Mouse (Mus musculus) lung, embryonic 14.5 days (tissue): ENCODE data around the gene Rbm14. TPM values are rescaled to one million over a fixed set of nuclear protein-coding genes. Genes with fewer than 3 reads are reported as not detected.

Experiments used
- ATAC-seq: fragments of 200-750 bp; cut with Nextera tagmentation; 2 replicates; pipeline ENCODE4 v1.8.0; 2017; ENCODE audit warnings: mild to moderate bottlenecking, moderate TSS enrichment, moderate library complexity; ENCODE audit not compliant: insufficient read depth
- DNase-seq: peaks from one replicate; pipeline ENCODE4 v3.0.0-alpha.2; 2015
- H3K27ac ChIP-seq: fragments of 300-500 bp; sonication (generic); 2 replicates; pipeline ENCODE4 v1.5.1; 2014; ENCODE audit warnings: low read depth, mild to moderate bottlenecking, moderate library complexity
- H3K27me3 ChIP-seq: fragments of 300-500 bp; sonication (generic); 2 replicates; pipeline ENCODE4 v1.6.1; 2014; ENCODE audit warnings: low read length, control low read depth; ENCODE audit not compliant: insufficient read depth
- H3K36me3 ChIP-seq: fragments of 300-500 bp; sonication (generic); 2 replicates; pipeline ENCODE4 v1.6.1; 2014; ENCODE audit warnings: control low read depth; ENCODE audit not compliant: insufficient read depth
- H3K4me1 ChIP-seq: fragments of 300-500 bp; sonication (generic); 2 replicates; pipeline ENCODE4 v1.6.1; 2014; ENCODE audit warnings: antibody characterized with exemption, control low read depth; ENCODE audit not compliant: insufficient read depth
- H3K4me2 ChIP-seq: fragments of 300-500 bp; sonication (generic); 2 replicates; pipeline ENCODE4 v1.6.1; 2014; ENCODE audit warnings: mild to moderate bottlenecking
- H3K4me3 ChIP-seq: fragments of 300-500 bp; sonication (generic); 2 replicates; pipeline ENCODE4 v1.5.1; 2014; ENCODE audit warnings: low read depth, low read length
- H3K9ac ChIP-seq: fragments of 300-500 bp; sonication (generic); 2 replicates; pipeline ENCODE4 v1.6.1; 2014
- H3K9me3 ChIP-seq: fragments of 300-500 bp; sonication (generic); 2 replicates; pipeline ENCODE4 v1.6.1; 2016; ENCODE audit warnings: low read depth, low read length, control low read depth
- CTCF ChIP-seq: IDR thresholded peaks from 2 replicates; pipeline ENCODE4 v1.5.1; 2016; ENCODE audit warnings: antibody characterized with exemption, low read depth
- WGBS: fragments of 180-500 bp; shearing (Covaris S2); extraction: QIAGEN DNeasy Blood & Tissue Kit; methylation state at CpG from one replicate; pipeline ENCODE4 v1.1.7; 2014; 5-methylcytosine and 5-hydroxymethylcytosine counted together
- polyA plus RNA-seq: library from polyadenylated mRNA; unstranded; fragments of >200 nt; fragmentation: Nextera tagmentation; extraction: Ambion mirVana; gene quantifications from 2 replicates; pipeline ENCODE4 v1.2.1, GENCODE M21; 2014

Rbm14 gene
- polyA plus RNA-seq, 1 experiment from 2014 or later: 101 TPM

DNA sequence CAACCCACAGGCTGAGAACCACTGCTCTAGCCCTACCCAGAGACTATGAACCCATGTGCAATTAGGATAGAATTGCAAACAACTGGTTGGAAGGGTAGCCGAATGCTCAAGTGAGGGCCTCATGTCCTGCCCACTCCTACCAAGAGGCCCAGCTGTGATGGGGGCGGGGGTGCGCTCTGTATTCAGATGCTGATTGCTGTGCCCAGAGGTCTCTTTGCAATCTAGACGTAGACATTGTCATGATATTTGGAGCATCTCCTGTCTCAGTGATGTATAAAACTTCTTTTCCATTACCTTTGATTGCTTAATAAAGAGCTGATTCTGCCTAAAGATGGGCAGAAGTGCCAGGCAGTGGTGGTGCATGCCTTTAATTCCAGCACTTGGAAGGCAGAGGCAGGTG, 38.4 kb upstream of the Rbm14 start:
- no peak for TF ChIP-seq CTCF
- no peak for ATAC-seq
- Histone ChIP-seq H3K27ac (no peak overlapping the region), H3K4me1 (no peaks in the 10 kb centered on the region; the same call in 1 of the 2 replicates), H3K27me3 (no peaks in the 10 kb centered on the region), H3K9me3 (no peaks in the 10 kb centered on the region), H3K4me2 (no peak overlapping the region), H3K9ac (no peak overlapping the region), H3K4me3 (no peak overlapping the region), H3K36me3 (no peaks in the 10 kb centered on the region)
- 54% methylated on average over 4 of the region's 4 CpGs for WGBS
- DNase-seq: no peak

DNA sequence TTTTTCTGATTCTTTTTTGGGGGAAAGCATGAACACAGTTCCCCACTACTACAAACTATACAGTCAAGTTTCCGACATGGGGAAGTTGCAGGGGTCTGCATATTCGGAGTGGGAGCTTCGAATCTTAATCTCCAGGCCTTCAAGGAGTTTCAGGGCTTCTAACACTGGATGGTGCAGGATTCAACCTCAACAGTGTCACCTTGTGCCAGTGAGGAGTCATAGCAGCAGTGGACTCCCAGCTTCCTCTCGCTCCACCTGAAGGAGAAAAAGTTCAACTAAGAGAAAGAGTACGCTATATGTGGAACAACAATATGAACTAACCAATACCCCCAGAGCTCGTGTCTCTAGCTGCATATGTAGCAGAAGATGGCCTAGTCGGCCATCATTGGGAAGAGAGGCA, 36.1 kb upstream of the Rbm14 start:
- H3K4me2 ChIP-seq: no peak overlapping the region
- no peaks in the 10 kb centered on the region for H3K27me3 ChIP-seq
- no peaks in the 10 kb centered on the region for H3K36me3 ChIP-seq
- H3K27ac ChIP-seq: no peak overlapping the region
- DNase-seq: peak; percentile 42
- no peak for ATAC-seq
- no peak overlapping the region for H3K9ac ChIP-seq
- peak; percentile 56 for TF ChIP-seq CTCF
- no peak overlapping the region for H3K4me3 ChIP-seq
- no peaks in the 10 kb centered on the region for H3K4me1 ChIP-seq
- WGBS: 23% methylated on average over 7 of the region's 7 CpGs
- H3K9me3 ChIP-seq: no peaks in the 10 kb centered on the region

DNA sequence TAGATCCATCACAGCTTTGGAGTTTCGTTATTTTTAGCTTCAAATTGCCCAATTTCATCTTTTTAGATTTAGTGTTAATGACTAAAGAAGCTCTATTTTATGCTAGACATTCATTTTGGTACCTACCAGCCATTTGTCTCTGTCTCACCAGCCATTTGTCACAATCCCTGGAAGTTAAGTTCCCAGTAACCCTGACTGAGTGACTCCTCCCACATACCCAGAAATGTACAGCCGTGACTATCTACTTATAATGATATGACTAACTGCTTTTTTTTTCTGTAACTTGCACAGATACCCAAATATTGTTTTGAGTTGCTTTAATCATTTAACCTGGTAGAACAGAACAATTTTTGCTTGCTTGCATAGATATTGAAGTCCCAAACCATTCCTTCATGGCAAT, 34.4 kb upstream of the Rbm14 start:
- H3K9ac ChIP-seq: no peak overlapping the region
- DNase-seq (no peak), ATAC-seq (no peak)
- H3K36me3 ChIP-seq: no peaks in the 10 kb centered on the region
- H3K9me3 ChIP-seq: no peaks in the 10 kb centered on the region
- no peak for TF ChIP-seq CTCF
- H3K4me2 ChIP-seq: no peak overlapping the region
- no peaks in the 10 kb centered on the region for H3K4me1 ChIP-seq
- no peak overlapping the region for H3K27ac ChIP-seq
- peaks cover 9% of the 10 kb centered on the region; the same call in 1 of the 2 replicates for H3K27me3 ChIP-seq
- WGBS: 56% methylated on average over 2 of the region's 2 CpGs
- H3K4me3 ChIP-seq: no peak overlapping the region

DNA sequence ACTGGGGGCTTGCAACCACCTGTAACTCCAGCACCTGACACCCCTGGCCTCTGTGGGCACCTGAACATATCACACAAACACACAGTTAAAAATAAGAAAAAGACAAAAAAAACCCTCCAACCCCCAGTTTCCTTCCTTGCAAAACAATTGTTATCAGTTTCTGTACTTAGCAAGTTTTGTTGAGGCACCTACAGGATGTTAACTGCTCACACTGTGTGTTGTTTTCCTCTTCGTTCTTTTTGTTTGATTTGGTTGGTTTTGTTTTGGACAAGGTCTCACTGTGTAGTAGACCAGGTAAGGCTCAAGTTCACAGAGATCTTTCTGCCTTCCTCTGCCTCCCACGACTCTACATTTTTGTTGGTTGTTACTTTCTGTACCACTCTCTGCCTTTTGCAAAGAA, 31.2 kb upstream of the Rbm14 start:
- no peak for TF ChIP-seq CTCF
- DNase-seq: no peak
- no peaks in the 10 kb centered on the region for H3K4me1 ChIP-seq
- no peak overlapping the region for H3K9ac ChIP-seq
- H3K27me3 ChIP-seq: peaks cover 20% of the 10 kb centered on the region; the same call in 1 of the 2 replicates
- no peak overlapping the region for H3K4me2 ChIP-seq
- no peak overlapping the region for H3K27ac ChIP-seq
- 58% methylated on average over 2 of the region's 2 CpGs for WGBS
- no peaks in the 10 kb centered on the region for H3K9me3 ChIP-seq
- ATAC-seq: no peak
- no peak overlapping the region for H3K4me3 ChIP-seq
- H3K36me3 ChIP-seq: no peaks in the 10 kb centered on the region

DNA sequence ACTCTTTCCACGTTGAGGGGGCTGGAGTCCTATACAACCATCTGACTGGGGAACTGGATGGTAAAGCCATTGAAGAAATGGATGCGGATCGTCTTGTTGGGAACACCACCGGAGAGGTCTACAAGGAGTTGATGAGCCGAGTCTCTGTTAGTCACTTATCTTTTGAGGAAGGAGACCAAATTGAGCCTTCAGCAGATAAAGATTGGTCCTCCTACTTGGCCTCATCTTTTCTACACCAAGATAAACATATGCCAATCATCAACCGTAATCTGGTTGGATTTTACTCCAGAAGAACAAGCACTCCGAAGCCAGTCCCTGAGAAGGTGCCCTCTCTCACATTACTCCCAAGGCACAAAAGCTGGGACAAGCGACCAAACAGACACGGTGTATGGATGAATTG, 29.4 kb upstream of the Rbm14 start:
- no peak for TF ChIP-seq CTCF
- WGBS: 74% methylated on average over 9 of the region's 9 CpGs
- H3K27me3 ChIP-seq: peaks cover 20% of the 10 kb centered on the region; the same call in 1 of the 2 replicates
- no peak overlapping the region for H3K27ac ChIP-seq
- H3K9ac ChIP-seq: no peak overlapping the region
- no peak overlapping the region for H3K4me3 ChIP-seq
- DNase-seq (no peak), ATAC-seq (no peak)
- H3K4me1 ChIP-seq: no peaks in the 10 kb centered on the region
- 0 out of 2 replicates have a peak, but pooled peaks cover 2% of the 10 kb centered on the region for H3K36me3 ChIP-seq
- H3K4me2 ChIP-seq: no peak overlapping the region
- no peaks in the 10 kb centered on the region for H3K9me3 ChIP-seq

DNA sequence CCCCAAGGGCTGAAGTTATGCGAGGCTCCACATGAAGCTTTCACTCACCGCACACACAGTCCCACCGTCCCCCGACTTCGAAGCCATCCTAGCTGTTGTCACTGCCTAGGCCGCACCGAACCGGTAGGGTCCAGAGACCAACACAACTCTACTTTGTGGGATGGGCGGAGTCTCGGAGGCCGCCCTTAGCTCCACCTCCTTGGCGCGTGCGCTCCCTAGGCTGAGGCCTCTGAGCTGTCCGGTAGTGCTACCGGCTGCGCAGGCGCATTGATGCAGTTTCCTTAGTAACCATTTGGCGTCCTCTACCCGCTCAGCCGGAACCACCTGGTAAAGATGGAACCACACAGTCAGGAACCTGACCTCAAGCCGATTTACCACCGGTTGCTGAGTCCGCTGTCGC, 27.7 kb upstream of the Rbm14 start, which contains the start of the genes Ccs and Ccdc87:
Ccs (minus strand) TSS at position 184 of the 400 bp plus-strand sequence.
Ccdc87 (plus strand) TSS at position 218 of the 400 bp plus-strand sequence.
- under 1% methylated on average over 25 of the region's 25 CpGs for WGBS
- Histone ChIP-seq H3K27ac (no peak within 1 kb of the TSS; the same call in 1 of the 2 replicates), H3K4me2 (peak within 1 kb of the TSS; percentile 90), H3K9me3 (no peaks in the 10 kb centered on the region), H3K4me1 (no peaks in the 10 kb centered on the region), H3K9ac (peak within 1 kb of the TSS; percentile 81), H3K36me3 (0 out of 2 replicates have a peak, but pooled peaks cover 2% of the 10 kb centered on the region), H3K4me3 (peak within 1 kb of the TSS; percentile 64), H3K27me3 (peaks cover 20% of the 10 kb centered on the region; the same call in 1 of the 2 replicates)
- peak; percentile 12; the same call in 1 of the 2 replicates for TF ChIP-seq CTCF
- DNase-seq (peak; percentile 99), ATAC-seq (peak; percentile 99)

DNA sequence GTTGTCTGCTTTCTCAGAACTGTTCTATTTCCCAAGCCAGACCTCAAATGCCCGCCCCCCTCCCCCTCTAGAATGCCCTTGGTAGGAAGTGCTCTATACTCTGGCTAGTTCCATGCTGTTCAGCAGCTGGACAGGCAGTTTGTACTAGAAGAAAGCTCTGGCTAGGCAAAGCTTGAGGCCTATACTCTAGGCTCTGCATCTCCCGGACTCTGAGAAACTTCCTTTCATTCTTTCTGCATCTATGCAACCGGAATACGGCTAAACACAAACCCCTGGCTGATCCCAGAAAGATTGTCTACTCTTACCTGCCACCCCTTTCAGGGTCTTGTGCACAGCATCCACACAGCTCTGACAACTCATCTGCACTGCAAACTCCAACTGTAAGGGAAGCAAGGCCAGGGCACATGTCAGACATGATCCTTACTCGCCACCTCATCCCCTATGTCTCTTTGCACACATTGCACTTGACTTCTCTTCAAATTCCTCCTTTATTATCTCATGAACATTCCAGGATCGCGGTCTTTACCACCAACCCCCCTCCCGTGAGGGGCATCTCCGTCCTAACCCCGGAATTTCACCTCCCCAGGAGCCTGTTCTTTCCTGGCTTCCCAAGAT, 27.2 kb upstream of the Rbm14 start:
- Histone ChIP-seq H3K4me1 (no peaks in the 10 kb centered on the region), H3K4me3 (peak overlapping the region; percentile 64), H3K27me3 (peaks cover 20% of the 10 kb centered on the region; the same call in 1 of the 2 replicates), H3K27ac (no peak overlapping the region; the same call in 1 of the 2 replicates), H3K9ac (peak overlapping the region; percentile 81), H3K9me3 (no peaks in the 10 kb centered on the region), H3K36me3 (0 out of 2 replicates have a peak, but pooled peaks cover 2% of the 10 kb centered on the region), H3K4me2 (peak overlapping the region; percentile 90)
- TF ChIP-seq CTCF: no peak
- 25% methylated on average over 10 of the region's 10 CpGs for WGBS
- ATAC-seq (peak; percentile 50; the same call in 1 of the 2 replicates), DNase-seq (no peak)
